Mouse (Mus musculus) urinary bladder, postnatal 10 days (tissue): ENCODE data around the gene Golga1.

Experiments used
- DNase-seq: peaks from one replicate; pipeline ENCODE4 v3.0.0; 2022; ENCODE audit warnings: low spot score

The Golga1 gene

GRCm38 (mm10) chr2:38975181-38975580 is 90.2 kb downstream of the Golga1 start:
- DNase-seq: no peak

GRCm38 (mm10) chr2:38974171-38974570 is 91.2 kb downstream of the Golga1 start:
- DNase-seq: no peak

- DNase-seq: no peak
Observed at GRCm38 (mm10) chr2:38973701-38974100, 91.6 kb downstream of the Golga1 start.

GRCm38 (mm10) chr2:38973223-38973622 is 92.1 kb downstream of the Golga1 start:
- DNase-seq: no peak

GRCm38 (mm10) chr2:38970057-38970456 is 95.3 kb downstream of the Golga1 start:
- no peak for DNase-seq

- DNase-seq: no peak
Observed at GRCm38 (mm10) chr2:38969650-38970049, 95.7 kb downstream of the Golga1 start.
